ENCODE assay signal across 16 mouse cellular contexts in the genomic region with DNA sequence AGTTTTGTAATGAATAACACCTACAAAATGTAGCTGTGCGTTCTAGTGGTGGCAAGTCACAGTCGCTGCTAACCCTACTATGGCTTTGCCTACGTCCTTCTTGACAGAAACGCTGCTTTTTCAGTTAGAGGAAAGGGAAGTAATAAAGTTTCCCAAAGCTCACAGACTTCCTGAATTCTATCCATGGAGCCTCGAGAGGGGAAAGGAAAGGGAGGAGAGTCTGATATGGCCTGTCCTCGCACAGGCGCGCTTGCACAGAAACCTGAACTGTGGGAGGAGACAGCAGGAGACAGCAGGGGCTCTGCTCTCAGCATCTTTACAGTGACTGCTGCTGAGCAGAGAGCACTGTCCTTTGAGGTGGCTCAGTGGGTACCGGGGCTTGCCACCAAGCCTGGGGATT. TPM values are rescaled to one million over a fixed set of nuclear protein-coding genes. Genes with fewer than 3 reads are reported as not detected.
DNase-seq lines count a peak whose midpoint lies in the region; ATAC-seq and TF ChIP-seq lines count a peak whose summit lies in the region.
"Had no signal": no experiment of that assay in that cellular context is flagged by ENCODE, and none has a peak within 500 bp of the region (broad histone marks: within the 10 kb centered on the region; RNA-seq: fewer than 3 reads in every experiment).

No protein-coding gene starts in this region.

- no peaks in the 10 kb centered on the region for H3K9me3 ChIP-seq in limb, embryonic 14.5 days (ENCODE audit: control insufficient read depth, low read length)
- H3K9me3 ChIP-seq: embryonic facial prominence, embryonic 12.5 days; heart, embryonic 12.5 days; midbrain, embryonic 12.5 days had no signal

- no peaks in the 10 kb centered on the region for H3K27me3 ChIP-seq in kidney, adult 2 months (replicated peaks; ENCODE audit: control insufficient read depth, insufficient read depth, low read length)
- H3K27me3 ChIP-seq in limb, embryonic 14.5 days (ENCODE audit: control insufficient read depth, insufficient read depth, low read length) = peaks cover 9% of the 10 kb centered on the region; the same call in 1 of the 2 replicates
- H3K27me3 ChIP-seq: heart, embryonic 12.5 days had no signal

- ATAC-seq in hematopoietic stem cell, adult 5-6 weeks (replicated peaks in 1 of 2; ENCODE audit: insufficient read depth in 1 of 2, low FRiP score in 2 of 2, low TSS enrichment in 1 of 2, low read depth in 1 of 2, poor library complexity in 2 of 2, severe bottlenecking in 2 of 2) = peak; percentile 54 to 57; a peak in 3 of 4 replicates
- ATAC-seq in limb, embryonic 14.5 days (ENCODE audit: low FRiP score, low read depth) = no peak
- ATAC-seq in cerebellum, adult (ENCODE audit: insufficient number of reproducible peaks, low FRiP score, low TSS enrichment) = no peak
- ATAC-seq: forebrain, embryonic 16.5 days had no signal

- H3K4me2 ChIP-seq in limb, embryonic 14.5 days (replicated peaks; ENCODE audit: low read depth, low read length, severe bottlenecking) = no peak overlapping the region
- H3K4me2 ChIP-seq: embryonic facial prominence, embryonic 12.5 days; heart, embryonic 12.5 days; midbrain, embryonic 12.5 days had no signal

- DNase-seq in adrenal gland, adult (ENCODE audit: inconsistent age in 2 of 2, low spot score in 1 of 2) = peak; percentile 17 to 48
- DNase-seq in adrenal gland, adult 18-20 months (ENCODE audit: low spot score in 2 of 2) = no peak
- peak; percentile 57 for DNase-seq in kidney, adult 2 months
- DNase-seq in kidney, adult 8-10 months = no peak
- DNase-seq in limb, embryonic 14.5 days (ENCODE audit: low spot score) = no peak
- DNase-seq in thymus, postnatal 36 days = no peak
- DNase-seq: adrenal gland, adult 8-10 months; cerebellum, adult 2 months; right cerebral cortex, postnatal 4 days had no signal

- H3K36me3 ChIP-seq in kidney, adult 2 months (ENCODE audit: control insufficient read depth, insufficient read depth, low read length) = no peaks in the 10 kb centered on the region
- H3K36me3 ChIP-seq in limb, embryonic 14.5 days (ENCODE audit: control insufficient read depth, insufficient read depth, low read length) = no peaks in the 10 kb centered on the region
- H3K36me3 ChIP-seq: embryonic facial prominence, embryonic 12.5 days; heart, embryonic 12.5 days; midbrain, embryonic 12.5 days had no signal

- WGBS in kidney, adult 2 months = 69% methylated on average over 9 of the region's 9 CpGs
- WGBS in limb, embryonic 14.5 days = 56% methylated on average over 9 of the region's 9 CpGs

- peaks cover 3% of the 10 kb centered on the region; the same call in 1 of the 2 replicates for H3K4me1 ChIP-seq in kidney, adult 2 months (ENCODE audit: control insufficient read depth, insufficient read depth, low read length)
- 0 out of 2 replicates have a peak, but pooled peaks cover 7% of the 10 kb centered on the region for H3K4me1 ChIP-seq in limb, embryonic 14.5 days (ENCODE audit: control insufficient read depth, insufficient read depth, low read length)
- H3K4me1 ChIP-seq: heart, embryonic 12.5 days had no signal

- no peak for TF ChIP-seq POLR2A in kidney, adult 2 months (IDR thresholded peaks at IDR 0.05; ENCODE audit: low read depth, low read length)
- TF ChIP-seq POLR2A in limb, embryonic 14.5 days (IDR thresholded peaks at IDR 0.05; ENCODE audit: borderline replicate concordance, extremely low read depth, insufficient read depth, insufficient read length) = no peak

- H3K27ac ChIP-seq in kidney, adult 2 months (ENCODE audit: insufficient read depth, low read depth, low read length) = peak overlapping the region; percentile 59; the same call in 1 of the 2 replicates
- H3K27ac ChIP-seq in limb, embryonic 14.5 days (replicated peaks; ENCODE audit: low read depth, low read length) = peak overlapping the region; percentile 9; the same call in 1 of the 2 replicates
- H3K27ac ChIP-seq: embryonic facial prominence, embryonic 12.5 days; midbrain, embryonic 12.5 days had no signal

- no peak overlapping the region for H3K9ac ChIP-seq in limb, embryonic 14.5 days (ENCODE audit: low read depth, low read length, severe bottlenecking)
- H3K9ac ChIP-seq: embryonic facial prominence, embryonic 12.5 days; heart, embryonic 12.5 days; midbrain, embryonic 12.5 days had no signal

- no peak for TF ChIP-seq CTCF in kidney, adult 2 months (conservative IDR thresholded peaks at IDR 0.05; ENCODE audit: insufficient read depth, insufficient read length, low read depth, low read length)

- H3K4me3 ChIP-seq in kidney, adult 2 months (ENCODE audit: insufficient read depth, low read depth, low read length) = no peak overlapping the region
- H3K4me3 ChIP-seq in limb, embryonic 14.5 days (replicated peaks; ENCODE audit: low read length) = no peak overlapping the region
- H3K4me3 ChIP-seq: embryonic facial prominence, embryonic 12.5 days; heart, embryonic 12.5 days; midbrain, embryonic 12.5 days had no signal

RNA-seq across cellular contexts. Expression of gene Mansc1, which starts 1.8 kb away (rescaled TPM):
- total RNA-seq in adrenal gland, adult 18-20 months (2021) = 1 to 10 TPM; 3.3 to 4.5 TPM
- 8.8 and 9.6 TPM in 2 replicates for polyA plus RNA-seq in kidney, adult 2 months (2012; rRNA removed)
- 10.1 and 11.1 TPM in 2 replicates for total RNA-seq in hematopoietic stem cell, adult 5-6 weeks (2017)
- polyA plus RNA-seq in limb, embryonic 14.5 days (2012; rRNA removed) = 2.4 and 2.6 TPM in 2 replicates
- 2.2 and 2.3 TPM in 2 replicates for polyA plus RNA-seq in limb, embryonic 14.5 days (2014; fragmentation: Nextera tagmentation; extraction: Ambion mirVana)
- total RNA-seq: MEL had no signal

RNA-seq across cellular contexts. Expression of gene Borcs5, which starts 8.9 kb away (rescaled TPM):
- 10 to 100 TPM; 12.2 to 13.2 TPM for total RNA-seq in adrenal gland, adult 18-20 months (2021)
- 14.5 and 15.1 TPM in 2 replicates for polyA plus RNA-seq in kidney, adult 2 months (2012; rRNA removed)
- total RNA-seq in hematopoietic stem cell, adult 5-6 weeks (2017) = 7.8 and 8.5 TPM in 2 replicates
- 11.4 and 14.0 TPM in 2 replicates for polyA plus RNA-seq in limb, embryonic 14.5 days (2012; rRNA removed)
- 18.0 and 20.5 TPM in 2 replicates for polyA plus RNA-seq in limb, embryonic 14.5 days (2014; fragmentation: Nextera tagmentation; extraction: Ambion mirVana)

Comparison
In these comparisons a context has a peak if more than half of its experiments do, and no peak if none do; other contexts are left out.
1. DNase-seq: peak in adrenal gland, adult (2 of 2) and kidney, adult 2 months (single experiment); none in adrenal gland, adult 18-20 months (0 of 2), kidney, adult 8-10 months (0 of 2), limb, embryonic 14.5 days (single experiment) and thymus, postnatal 36 days (0 of 2).
2. ATAC-seq: peak in hematopoietic stem cell, adult 5-6 weeks (2 of 2); none in limb, embryonic 14.5 days (single experiment) and cerebellum, adult (single experiment).